Mouse (Mus musculus): Measurements from ENCODE around the gene A630095N17Rik.

A630095N17Rik gene

DNA sequence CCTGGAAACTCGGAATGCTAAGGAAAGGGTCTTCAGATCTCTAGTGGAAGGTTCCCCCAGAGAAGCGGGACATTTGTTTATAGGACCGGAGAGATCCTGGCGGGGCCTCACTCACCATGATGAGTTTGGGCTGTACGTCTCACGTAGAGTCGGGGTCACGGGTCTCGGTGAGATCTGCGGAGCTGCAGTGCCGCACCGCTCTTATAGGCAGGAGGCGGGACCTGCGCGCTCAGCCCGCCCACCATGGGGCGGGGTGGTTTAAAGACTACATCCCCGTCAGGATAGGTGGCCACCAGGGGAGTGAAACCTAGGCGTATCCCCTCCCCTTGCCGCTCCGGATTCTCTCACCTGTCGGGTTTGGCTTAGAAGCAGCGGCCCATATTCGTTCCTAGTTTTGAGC is 12.8 kb downstream of the A630095N17Rik start:
- in situ Hi-C loops (cut with MboI; ENCODE audit: low pct_unique_long_range_greater_than_20kb in 1 of 2, low sequenced_read_pairs in 2 of 2, unreplicated experiment in 1 of 2): no loop called here

DNA sequence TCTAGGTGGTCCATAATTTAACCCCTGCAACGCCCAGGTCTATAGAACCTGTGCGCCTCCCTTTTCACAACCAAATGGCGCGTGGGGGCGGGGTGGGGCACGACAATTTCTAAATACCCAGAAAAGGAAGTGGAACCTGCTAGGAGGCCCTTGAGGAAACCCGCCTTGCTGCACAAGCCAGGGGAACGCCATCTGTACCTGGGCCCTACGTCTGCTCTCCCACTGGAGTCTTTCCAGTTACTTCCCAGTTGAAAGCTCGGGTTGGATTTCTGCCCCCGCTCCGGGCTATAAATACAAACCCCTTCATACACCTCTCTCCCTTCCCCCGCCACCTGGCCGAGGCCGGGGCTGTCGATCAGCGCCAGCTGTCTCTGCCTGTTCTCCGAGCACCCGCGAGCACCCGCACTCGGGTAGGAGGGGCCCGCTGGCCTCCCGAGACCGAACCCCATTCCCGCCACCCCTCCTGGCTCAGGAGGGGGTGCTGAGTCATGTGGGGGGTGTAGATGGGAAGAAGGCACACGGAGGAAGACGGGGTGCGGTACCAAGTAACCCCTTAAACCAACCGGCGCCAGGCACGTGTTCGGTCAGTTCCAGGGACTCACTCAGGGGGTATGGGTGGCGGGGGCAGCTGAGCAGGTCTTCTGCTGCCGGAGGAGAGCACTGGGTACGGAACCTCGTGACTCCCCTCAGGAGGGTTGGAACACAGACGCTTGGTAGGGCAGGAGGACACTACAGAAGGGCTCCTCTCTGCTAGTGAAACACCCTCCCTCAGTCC is 13.5 kb downstream of the A630095N17Rik start:
- in situ Hi-C loops (cut with MboI; ENCODE audit: low pct_unique_long_range_greater_than_20kb in 1 of 2, low sequenced_read_pairs in 2 of 2, unreplicated experiment in 1 of 2): no loop called here

DNA sequence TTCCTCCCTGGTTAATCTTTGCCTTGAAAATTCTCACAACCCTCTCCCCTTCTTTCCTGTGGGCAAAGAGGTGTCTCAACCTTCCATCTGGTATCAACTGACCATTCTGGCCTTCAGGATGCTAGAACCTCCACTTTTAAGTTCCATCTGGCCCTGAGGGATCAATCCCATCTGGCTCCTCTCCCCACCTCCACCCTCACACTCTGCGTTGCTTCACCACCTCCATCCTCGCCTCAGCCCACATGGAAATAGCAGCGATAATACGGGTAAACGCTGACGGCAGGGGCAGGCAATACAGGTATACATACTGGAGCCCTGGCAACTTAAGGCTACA is 14.0 kb downstream of the A630095N17Rik start:
- in situ Hi-C loops (cut with MboI; ENCODE audit: low pct_unique_long_range_greater_than_20kb in 1 of 2, low sequenced_read_pairs in 2 of 2, unreplicated experiment in 1 of 2): no loop called here

DNA sequence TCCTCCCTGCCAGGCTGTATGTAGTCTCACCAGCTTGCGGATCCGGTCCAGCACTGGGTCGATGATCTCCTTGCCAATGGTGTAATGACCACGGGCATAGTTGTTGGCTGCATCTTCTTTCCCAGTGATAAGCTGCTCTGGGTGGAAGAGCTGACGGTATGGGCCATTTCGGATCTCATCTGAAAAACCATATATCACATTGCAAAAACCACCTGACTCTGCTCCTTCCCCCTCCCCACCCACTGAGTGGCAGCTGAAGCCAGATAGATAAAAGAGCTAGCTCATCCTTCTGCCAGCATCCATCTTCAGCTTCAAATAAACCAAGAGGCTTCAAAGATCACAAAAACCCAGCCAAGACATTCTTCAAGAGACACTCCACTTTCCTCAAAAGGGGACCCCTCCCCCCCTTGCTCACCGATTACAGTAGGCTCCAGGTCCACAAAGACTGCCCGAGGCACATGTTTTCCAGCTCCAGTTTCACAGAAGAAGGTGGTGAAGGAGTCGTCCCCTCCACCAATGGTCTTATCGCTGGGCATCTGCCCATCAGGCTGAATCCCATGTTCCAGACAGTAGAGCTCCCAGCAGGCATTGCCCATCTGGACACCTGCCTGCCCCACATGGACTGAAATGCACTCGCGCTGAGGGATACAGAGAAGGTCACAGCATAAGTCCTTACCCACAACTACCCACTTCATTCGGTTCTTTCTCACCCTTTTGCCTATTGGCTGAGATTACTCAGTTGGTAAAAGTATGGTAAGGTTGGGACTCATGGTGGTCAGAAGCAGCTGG is 14.9 kb downstream of the A630095N17Rik start:
- in situ Hi-C loops (cut with MboI; ENCODE audit: low pct_unique_long_range_greater_than_20kb in 1 of 2, low sequenced_read_pairs in 2 of 2, unreplicated experiment in 1 of 2): no loop called here

DNA sequence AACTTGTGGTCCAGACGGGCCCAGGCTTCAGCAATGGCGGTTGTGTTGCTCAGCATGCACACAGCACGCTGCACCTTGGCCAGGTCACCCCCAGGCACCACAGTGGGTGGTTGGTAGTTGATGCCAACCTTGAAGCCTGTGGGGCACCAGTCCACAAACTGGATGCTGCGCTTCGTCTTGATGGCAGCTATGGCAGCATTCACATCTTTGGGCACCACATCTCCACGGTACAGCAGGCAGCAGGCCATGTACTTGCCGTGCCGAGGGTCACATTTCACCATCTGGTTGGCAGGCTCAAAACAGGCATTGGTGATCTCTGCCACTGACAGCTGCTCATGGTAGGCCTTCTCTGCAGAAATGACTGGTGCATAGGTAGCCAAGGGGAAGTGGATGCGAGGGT is 16.1 kb downstream of the A630095N17Rik start:
- in situ Hi-C loops (cut with MboI; ENCODE audit: low pct_unique_long_range_greater_than_20kb in 1 of 2, low sequenced_read_pairs in 2 of 2, unreplicated experiment in 1 of 2): no loop called here

DNA sequence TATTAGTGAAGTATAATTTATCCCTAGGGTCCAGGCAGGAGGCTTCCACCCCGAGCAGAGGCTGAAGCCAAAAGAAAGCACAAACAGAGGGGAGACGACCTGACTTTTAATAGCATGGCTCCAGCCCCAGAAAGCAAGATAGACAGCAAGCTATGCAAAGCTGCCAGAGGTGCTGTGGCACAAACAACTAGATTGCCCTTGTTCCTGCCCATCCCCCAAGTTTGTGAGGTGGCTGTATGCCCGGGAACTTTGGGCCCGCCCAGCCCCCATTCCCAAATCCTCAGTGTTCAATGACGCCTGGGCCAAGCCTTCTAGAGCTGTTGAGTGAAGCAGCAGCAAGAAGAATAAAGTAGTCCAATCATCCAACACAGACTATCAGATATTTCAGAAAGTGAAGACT is 17.0 kb downstream of the A630095N17Rik start:
- in situ Hi-C loops (cut with MboI; ENCODE audit: low pct_unique_long_range_greater_than_20kb in 1 of 2, low sequenced_read_pairs in 2 of 2, unreplicated experiment in 1 of 2): no loop called here

DNA sequence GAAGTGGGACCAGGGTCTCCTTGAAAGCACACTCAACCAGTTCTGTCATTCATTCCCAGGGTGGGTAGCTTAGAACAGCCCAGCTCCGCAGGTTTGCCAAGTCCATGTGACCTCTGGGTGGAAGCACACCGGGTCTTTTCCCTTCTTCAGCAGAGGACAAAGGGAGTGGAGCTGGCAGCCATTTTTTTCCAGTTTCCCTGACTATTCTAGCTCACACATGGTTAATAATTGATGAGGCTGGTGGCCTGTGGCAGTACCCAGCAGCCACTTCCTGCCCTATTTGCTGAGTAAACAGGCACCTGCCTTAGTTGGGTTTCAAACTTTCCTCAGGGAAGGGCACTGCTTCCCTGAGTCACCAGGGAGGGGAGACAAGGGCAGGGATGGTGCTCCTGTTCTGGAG is 17.5 kb downstream of the A630095N17Rik start:
- in situ Hi-C loops (cut with MboI; ENCODE audit: low pct_unique_long_range_greater_than_20kb in 1 of 2, low sequenced_read_pairs in 2 of 2, unreplicated experiment in 1 of 2): no loop called here

DNA sequence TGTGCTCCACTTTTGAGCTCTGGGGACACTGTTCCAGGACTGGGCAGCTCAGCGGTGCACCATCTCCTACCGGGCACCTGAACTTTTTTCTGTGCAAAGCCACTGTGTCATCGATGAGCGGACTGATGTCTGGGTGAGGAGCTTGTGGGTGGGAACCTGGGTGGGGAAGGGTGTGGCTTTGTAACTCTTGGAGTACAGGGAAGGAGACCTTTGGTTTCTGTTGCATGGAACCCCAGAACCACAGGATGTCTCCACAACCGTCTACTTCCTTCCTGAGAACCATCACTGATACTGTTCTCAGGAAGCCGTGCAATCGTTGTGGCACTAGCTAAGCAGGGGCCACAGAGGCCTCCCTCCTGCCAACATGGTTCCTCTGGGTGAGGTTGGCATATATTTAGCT is 18.8 kb downstream of the A630095N17Rik start:
- in situ Hi-C loops (cut with MboI; ENCODE audit: low pct_unique_long_range_greater_than_20kb in 1 of 2, low sequenced_read_pairs in 2 of 2, unreplicated experiment in 1 of 2): no loop called here

DNA sequence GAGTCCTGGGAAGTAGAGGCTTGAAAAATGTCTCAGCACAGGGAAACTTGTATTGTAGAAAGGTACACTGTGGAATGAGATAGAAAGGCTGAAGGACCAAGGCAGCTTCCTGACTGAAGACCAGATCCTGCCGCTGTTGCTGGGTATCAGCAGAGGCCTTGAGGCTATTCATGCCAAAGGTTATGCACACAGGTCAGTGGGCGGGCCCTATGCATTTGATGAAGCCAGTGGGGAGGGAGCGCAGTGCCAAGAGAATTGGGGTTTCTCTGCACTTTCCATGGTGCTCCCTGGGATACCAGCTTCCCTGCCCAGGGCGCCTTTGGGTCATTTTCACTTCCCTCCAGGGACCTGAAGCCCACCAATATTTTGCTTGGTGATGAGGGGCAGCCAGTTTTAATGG is 19.4 kb downstream of the A630095N17Rik start:
- in situ Hi-C loops (cut with MboI; ENCODE audit: low pct_unique_long_range_greater_than_20kb in 1 of 2, low sequenced_read_pairs in 2 of 2, unreplicated experiment in 1 of 2): no loop called here

DNA sequence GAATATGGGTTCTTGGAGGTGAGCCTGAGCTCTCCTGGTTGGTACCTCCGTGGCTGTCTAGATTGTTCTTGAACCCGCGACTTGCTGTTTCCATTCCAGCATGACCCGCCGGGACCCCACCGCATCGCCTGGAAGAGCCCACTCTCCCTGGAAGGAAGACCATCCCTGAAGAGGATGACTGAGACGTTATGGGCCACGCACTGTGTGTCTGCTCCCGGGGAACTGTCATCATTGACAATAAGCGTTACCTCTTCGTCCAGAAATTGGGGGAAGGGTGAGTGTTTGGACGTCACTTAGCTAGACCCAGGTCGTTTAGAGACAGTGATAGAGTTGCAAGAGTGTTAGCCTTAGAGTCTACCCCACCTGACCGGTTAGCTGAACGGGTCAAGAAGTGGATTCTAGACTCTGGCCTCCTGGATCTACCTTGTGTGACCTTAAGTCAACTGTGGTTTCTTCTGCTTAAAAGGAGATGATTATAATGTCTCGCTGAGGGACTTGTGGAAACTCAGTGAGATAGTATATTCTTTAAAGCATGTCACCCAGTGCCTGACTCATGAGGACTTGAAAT is 20.7 kb downstream of the A630095N17Rik start:
- in situ Hi-C loops (cut with MboI; ENCODE audit: low pct_unique_long_range_greater_than_20kb in 1 of 2, low sequenced_read_pairs in 2 of 2, unreplicated experiment in 1 of 2): no loop called here

DNA sequence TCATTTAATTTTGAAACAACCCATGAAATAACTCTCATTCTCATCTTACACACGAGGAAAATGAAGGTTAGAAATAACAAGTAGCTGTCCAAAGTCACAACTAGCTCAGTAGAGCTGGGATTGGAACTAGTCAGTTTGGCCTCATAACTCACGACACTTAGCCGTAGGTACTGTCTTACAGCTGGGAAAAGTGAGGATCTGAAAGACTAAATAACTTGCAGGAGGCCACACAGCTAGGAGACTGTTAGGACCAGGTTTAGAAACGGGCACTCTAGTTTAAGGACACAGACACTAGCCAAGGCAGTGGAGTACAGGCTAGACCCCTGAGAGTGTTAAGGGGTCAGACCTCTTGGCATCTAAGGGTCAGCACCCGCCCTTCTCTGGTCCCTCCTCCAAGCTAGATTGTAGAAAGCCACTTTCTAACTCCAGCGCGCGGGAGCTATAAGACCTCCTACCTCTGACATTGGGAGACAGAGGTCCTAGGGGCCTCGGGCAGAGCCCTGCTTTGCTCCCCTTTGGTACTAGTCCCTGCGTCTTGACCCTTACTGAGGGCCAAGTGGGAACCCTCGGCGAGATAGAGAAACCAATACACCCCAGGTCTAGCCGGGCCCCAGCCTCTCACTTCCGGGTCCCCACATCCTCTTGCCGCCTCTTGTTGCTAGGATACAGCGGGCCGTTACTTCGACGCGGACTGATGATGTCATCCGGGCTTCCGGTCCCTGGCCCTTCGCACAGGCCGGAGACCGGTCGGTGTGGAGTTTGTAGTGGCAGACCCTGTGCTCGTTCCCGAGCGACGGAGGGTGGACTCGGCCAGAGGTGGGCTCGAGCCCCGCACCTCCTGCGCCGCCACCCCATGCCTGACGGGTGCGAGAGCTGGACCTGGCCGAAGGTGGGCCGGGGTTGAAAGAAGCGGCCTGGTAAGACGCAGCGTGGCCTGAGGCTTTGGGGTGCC is 21.5 kb downstream of the A630095N17Rik start, which contains the start of the genes Glb1l and Stk16:
TSS of gene Glb1l (minus strand) at position 678 of the 952 bp plus-strand sequence.
TSS of gene Stk16 (plus strand) at position 703 of the 952 bp plus-strand sequence.
- in situ Hi-C loops (cut with MboI; ENCODE audit: low pct_unique_long_range_greater_than_20kb in 1 of 2, low sequenced_read_pairs in 2 of 2, unreplicated experiment in 1 of 2): no loop called here

DNA sequence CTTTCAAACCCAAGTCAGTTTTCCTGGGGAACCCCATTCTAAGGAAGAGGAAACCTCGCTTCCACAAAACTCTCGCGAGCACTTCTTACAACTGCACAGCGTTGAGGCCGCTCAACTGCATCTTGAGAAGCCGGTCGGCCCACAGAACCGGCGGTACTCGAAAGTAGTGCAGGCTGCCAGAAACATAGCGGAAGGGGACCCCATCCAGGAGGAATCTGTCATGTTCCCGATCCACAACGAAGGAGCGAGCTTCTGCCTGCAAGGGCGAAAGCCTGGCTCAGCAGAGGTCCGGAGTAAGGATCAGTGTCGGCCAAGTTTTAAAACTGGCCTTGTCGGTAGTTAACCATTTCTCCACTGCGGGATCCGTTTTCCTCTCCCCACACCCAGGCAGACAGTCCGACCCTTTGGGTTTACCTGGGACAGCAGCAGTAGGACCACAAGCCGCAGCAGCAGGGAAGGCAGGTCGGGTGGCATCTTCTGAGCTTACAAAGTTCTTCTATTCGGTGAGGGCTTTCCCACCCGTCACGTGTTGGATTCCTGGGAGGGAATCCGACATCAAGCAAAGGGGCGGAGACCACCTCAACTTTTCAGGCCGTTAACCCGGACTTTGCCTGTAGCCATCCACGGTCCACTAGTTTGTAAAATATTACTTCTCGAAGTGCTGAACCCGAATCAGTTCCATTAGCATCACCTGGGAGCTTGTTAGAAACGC is 22.8 kb downstream of the A630095N17Rik start:
- in situ Hi-C loops (cut with MboI; ENCODE audit: low pct_unique_long_range_greater_than_20kb in 1 of 2, low sequenced_read_pairs in 2 of 2, unreplicated experiment in 1 of 2): no loop called here

DNA sequence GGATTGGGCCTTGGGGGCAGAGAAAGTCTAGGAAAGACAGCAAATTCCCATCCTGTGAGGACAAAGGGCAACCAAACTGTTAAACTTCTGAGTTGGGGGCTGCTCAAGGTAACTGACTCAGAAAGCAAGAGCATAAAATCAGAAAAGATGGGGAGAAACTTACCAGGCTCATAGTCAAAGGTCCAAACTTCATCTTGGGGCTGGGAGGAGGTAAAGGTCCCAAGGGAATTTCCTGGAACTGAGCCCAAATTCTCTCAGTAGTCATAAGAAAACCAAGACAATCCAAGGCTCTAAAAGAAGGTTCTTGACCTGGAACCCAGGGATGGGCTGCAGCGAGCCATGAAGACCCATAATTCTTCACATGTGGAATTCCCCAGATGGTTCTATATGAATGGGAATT is 30.7 kb downstream of the A630095N17Rik start:
- in situ Hi-C loops (cut with MboI; ENCODE audit: low pct_unique_long_range_greater_than_20kb in 1 of 2, low sequenced_read_pairs in 2 of 2, unreplicated experiment in 1 of 2): no loop called here

DNA sequence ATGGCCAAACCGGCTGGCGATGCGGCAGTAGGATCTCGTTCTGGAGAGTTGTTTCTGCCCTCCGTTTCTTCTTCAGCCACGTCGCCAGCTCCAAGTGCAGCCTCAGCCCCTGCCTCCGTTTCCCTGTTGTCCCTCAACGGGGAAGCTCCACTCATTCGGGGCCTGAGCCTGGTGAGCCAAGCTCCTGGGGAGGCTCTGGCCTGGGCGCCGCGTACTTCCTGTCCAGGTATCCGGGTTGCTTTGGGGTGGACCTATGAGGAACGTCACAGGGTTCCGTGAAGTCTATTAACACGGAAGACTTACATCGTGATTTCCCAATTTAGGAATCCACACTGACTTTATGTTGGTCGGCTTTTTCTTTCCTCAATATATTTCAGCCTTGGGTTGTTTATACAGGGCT is 39.5 kb downstream of the A630095N17Rik start:
- in situ Hi-C loops (cut with MboI; ENCODE audit: low pct_unique_long_range_greater_than_20kb in 1 of 2, low sequenced_read_pairs in 2 of 2, unreplicated experiment in 1 of 2): no loop called here

DNA sequence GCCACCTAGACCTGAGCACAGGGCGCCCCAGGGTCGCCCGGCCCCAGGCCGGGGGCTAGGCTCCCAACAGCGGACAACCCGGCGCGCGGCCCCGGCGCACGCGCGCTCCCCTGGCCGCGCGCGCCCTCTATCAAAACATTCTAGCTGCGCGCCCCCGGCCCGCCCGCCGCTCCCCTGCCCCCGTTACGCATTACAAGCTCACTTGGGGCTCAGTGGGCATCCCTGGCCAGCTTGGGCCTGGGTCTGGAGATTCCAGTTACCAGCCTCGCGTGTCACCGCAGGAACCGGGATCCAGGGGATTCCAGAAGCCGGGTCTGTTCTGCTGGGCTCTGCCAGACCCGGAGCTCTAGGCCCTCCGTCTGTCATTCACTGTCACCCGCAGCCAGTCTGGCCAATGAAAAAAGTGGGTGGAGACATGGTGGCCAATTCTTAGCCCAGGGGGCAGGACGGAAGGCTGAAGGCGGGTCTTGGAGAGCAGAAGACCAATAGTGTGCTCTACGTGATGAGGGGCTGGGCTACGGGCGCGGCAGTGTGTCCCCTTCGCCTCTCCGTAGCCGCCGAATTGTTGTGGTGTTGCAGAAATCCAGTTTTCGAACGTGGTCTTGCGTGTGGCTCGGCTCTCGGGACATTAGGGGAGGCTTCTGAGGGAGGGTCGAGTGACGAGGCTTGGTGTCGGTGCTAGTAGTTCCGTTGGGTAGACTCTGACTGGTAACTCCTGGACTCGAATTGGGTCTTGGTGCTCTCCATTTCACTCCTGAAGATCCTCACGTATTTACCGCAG is 40.1 kb downstream of the A630095N17Rik start, which contains the start of the genes Ankzf1 and Atg9a:
TSS of gene Ankzf1 (plus strand) at position 530 of the 781 bp plus-strand sequence.
TSS of gene Atg9a (minus strand) at position 575 of the 781 bp plus-strand sequence.
- in situ Hi-C loops (cut with MboI; ENCODE audit: low pct_unique_long_range_greater_than_20kb in 1 of 2, low sequenced_read_pairs in 2 of 2, unreplicated experiment in 1 of 2): no loop called here

DNA sequence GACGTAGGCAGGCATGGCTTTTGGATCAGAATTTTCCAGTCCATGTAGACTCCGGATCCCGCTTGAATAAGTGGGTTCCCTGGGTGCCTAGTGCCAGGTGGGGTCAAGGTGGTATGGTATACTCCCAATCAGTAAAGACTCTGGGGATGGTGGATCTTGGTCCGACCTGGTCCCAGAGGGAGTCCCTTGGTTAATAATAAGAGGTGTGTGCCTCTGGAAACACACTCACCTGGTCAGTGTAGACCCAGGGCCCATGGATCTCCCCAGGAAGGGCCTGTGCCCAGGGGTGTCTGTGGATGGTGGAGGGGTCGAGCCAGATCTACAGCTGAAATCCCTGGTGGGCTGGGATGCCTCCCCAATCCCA is 40.7 kb downstream of the A630095N17Rik start:
- in situ Hi-C loops (cut with MboI; ENCODE audit: low pct_unique_long_range_greater_than_20kb in 1 of 2, low sequenced_read_pairs in 2 of 2, unreplicated experiment in 1 of 2): no loop called here

DNA sequence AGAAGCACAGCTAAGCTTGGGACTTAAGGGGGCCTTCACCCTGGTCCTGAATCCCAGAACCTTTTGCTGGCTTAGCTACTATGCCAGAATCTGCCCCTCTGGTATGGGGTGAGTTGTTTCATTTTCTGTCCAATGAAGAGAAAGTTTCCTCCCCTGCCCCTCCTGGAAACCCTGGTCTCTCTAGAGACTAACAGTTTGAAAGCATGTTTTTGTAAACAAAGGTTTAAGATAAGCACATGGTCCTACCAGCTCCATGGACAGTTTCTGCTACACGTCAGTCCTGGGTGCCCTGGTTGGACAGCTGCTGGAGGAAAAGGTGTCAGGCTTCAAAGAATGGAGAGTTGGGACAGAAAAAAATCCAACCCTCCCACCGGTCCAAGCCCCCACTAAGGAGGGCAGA is 41.3 kb downstream of the A630095N17Rik start:
- in situ Hi-C loops (cut with MboI; ENCODE audit: low pct_unique_long_range_greater_than_20kb in 1 of 2, low sequenced_read_pairs in 2 of 2, unreplicated experiment in 1 of 2): no loop called here
